Mouse (Mus musculus) liver, embryonic 14.5 days (tissue): Measurements from ENCODE around the gene Rac3.

Experiments
- CTCF ChIP-seq: IDR thresholded peaks from 2 replicates; pipeline ENCODE4 v1.5.1; 2016; ENCODE audit warnings: antibody characterized with exemption, low read depth, control low read depth
- EP300 ChIP-seq: IDR thresholded peaks from 2 replicates; pipeline ENCODE4 v1.6.1; 2016; ENCODE audit warnings: antibody characterized with exemption, low read depth

- TF ChIP-seq CTCF, result peak; percentile 77
- no peak for TF ChIP-seq EP300
Measured at GRCm38 (mm10) chr11:120679909-120680308, 41.4 kb upstream of the Rac3 start.
